In genomic region chr14:103343791-103344190, GRCm38 (mm10) we compare ENCODE assay signal across 12 mouse cellular contexts. TPM values are rescaled to one million over a fixed set of nuclear protein-coding genes. Genes with fewer than 3 reads are reported as not detected.
A peak's percentile ranks its signal among the peaks of the same experiment; 100 is the strongest.
DNase-seq lines count a peak whose midpoint lies in the region; TF ChIP-seq lines count a peak whose summit lies in the region.
"Had no signal": no experiment of that assay in that cellular context is flagged by ENCODE, and none has a peak within 500 bp of the region (broad histone marks: within the 10 kb centered on the region; RNA-seq: fewer than 3 reads in every experiment).

No protein-coding gene starts in this region.

- H3K4me3 ChIP-seq in gastrocnemius, adult 2 months, result peak overlapping the region; percentile 31; the same call in 1 of the 2 replicates
- H3K4me3 ChIP-seq: embryonic facial prominence, embryonic 12.5 days had no signal

- DNase-seq in gastrocnemius, adult 2 months, result no peak
- DNase-seq in gastrocnemius, postnatal 36 days, result no peak
- DNase-seq in retina, postnatal 1 day, result peak; percentile 14
- no peak for DNase-seq in retina, embryonic 14.5 days (ENCODE audit: low spot score)
- peak; percentile 25 for DNase-seq in induced T-regulatory cell, adult 2 months (ENCODE audit: low read depth)
- no peak for DNase-seq in frontal cortex, postnatal 36 days (ENCODE audit: low spot score in 2 of 2)
- DNase-seq in gastrocnemius, postnatal 25 days, result no peak
- no peak for DNase-seq in MN1 (ENCODE audit: low spot score)
- DNase-seq: cerebellum, postnatal 25 days; kidney, adult 18-20 months; thymus, postnatal 14 days had no signal

- H3K27ac ChIP-seq in gastrocnemius, adult 2 months, result peak overlapping the region; percentile 6; the same call in 1 of the 2 replicates
- H3K27ac ChIP-seq: embryonic facial prominence, embryonic 12.5 days had no signal

- intact Hi-C loops in gastrocnemius, adult 2 months (cut with DNase I), result no loop called here
- intact Hi-C loops in gastrocnemius, postnatal 36 days (cut with DNase I), result loop anchor here (10.0 kb wide), 1 partner anchor 49 kb away; no protein-coding TSS in a partner anchor

- no peak for TF ChIP-seq CTCF in gastrocnemius, adult 2 months (IDR thresholded peaks at IDR 0.05)

RNA-seq across cellular contexts. Expression of gene Mycbp2, which starts 2.8 kb away (rescaled TPM):
- 10 to 100 TPM; 24.4 to 25.6 TPM for total RNA-seq in gastrocnemius, adult 2 months (2021)
- total RNA-seq in gastrocnemius, postnatal 36 days (2021), result 10 to 100 TPM; 22.5 to 26.0 TPM
- 10 to 100 TPM; 22.7 to 24.6 TPM for total RNA-seq in gastrocnemius, postnatal 25 days (2021)

Comparison
In these comparisons a context has a peak if more than half of its experiments do, and no peak if none do; other contexts are left out.
1. DNase-seq: peak in retina, postnatal 1 day (single experiment) and induced T-regulatory cell, adult 2 months (single experiment); none in gastrocnemius, adult 2 months (single experiment), gastrocnemius, postnatal 36 days (0 of 2), retina, embryonic 14.5 days (single experiment), frontal cortex, postnatal 36 days (0 of 2), gastrocnemius, postnatal 25 days (single experiment) and MN1 (single experiment).